Mouse (Mus musculus) neural tube, embryonic 14.5 days (tissue): ENCODE measurements around the gene Cntn2. TPM values are rescaled to one million over a fixed set of nuclear protein-coding genes. Genes with fewer than 3 reads are reported as not detected.

Source experiments
- ATAC-seq: fragments of 200-750 bp; cut with Nextera tagmentation; 2 replicates; pipeline ENCODE4 v1.8.0; 2017; ENCODE audit warnings: low read depth, mild to moderate bottlenecking, moderate TSS enrichment, moderate library complexity
- H3K27ac ChIP-seq: fragments of 300-500 bp; sonication (generic); 2 replicates; pipeline ENCODE4 v1.5.1; 2014; ENCODE audit warnings: low read depth, mild to moderate bottlenecking, control low read depth, low read length, moderate library complexity, mixed read lengths
- H3K27me3 ChIP-seq: fragments of 300-500 bp; sonication (generic); 2 replicates; pipeline ENCODE4 v1.6.1; 2014; ENCODE audit warnings: low read length; ENCODE audit not compliant: control insufficient read depth, insufficient read depth
- H3K36me3 ChIP-seq: fragments of 300-500 bp; sonication (generic); 2 replicates; pipeline ENCODE4 v1.6.1; 2014; ENCODE audit warnings: low read length, mixed read lengths; ENCODE audit not compliant: control insufficient read depth, insufficient read depth
- H3K4me1 ChIP-seq: fragments of 300-500 bp; sonication (generic); 2 replicates; pipeline ENCODE4 v1.6.1; 2014; ENCODE audit warnings: low read length; ENCODE audit not compliant: control insufficient read depth, insufficient read depth
- H3K4me2 ChIP-seq: fragments of 300-500 bp; sonication (generic); 2 replicates; pipeline ENCODE4 v1.6.1; 2014; ENCODE audit warnings: mild to moderate bottlenecking, low read depth, low read length, control low read depth
- H3K4me3 ChIP-seq: fragments of 300-500 bp; sonication (generic); 2 replicates; pipeline ENCODE4 v1.5.1; 2014; ENCODE audit warnings: low read depth, low read length, control low read depth, mixed read lengths
- H3K9ac ChIP-seq: fragments of 300-500 bp; sonication (generic); replicated peaks from 2 replicates; pipeline ENCODE4 v1.6.1; 2014; ENCODE audit warnings: low read depth, mild to moderate bottlenecking, control low read depth, low read length, mixed read lengths
- H3K9me3 ChIP-seq: fragments of 300-500 bp; sonication (generic); 2 replicates; pipeline ENCODE4 v1.6.1; 2016; ENCODE audit warnings: low read length; ENCODE audit not compliant: control insufficient read depth
- WGBS: fragments of 180-500 bp; shearing (Covaris S2); extraction: QIAGEN DNeasy Blood & Tissue Kit; methylation state at CpG from one replicate; pipeline ENCODE4 v1.1.7; 2014; 5-methylcytosine and 5-hydroxymethylcytosine counted together
- polyA plus RNA-seq: library from polyadenylated mRNA; unstranded; fragments of >200 nt; fragmentation: Nextera tagmentation; extraction: Ambion mirVana; gene quantifications from 2 replicates; pipeline ENCODE4 v1.2.1, GENCODE M21; 2014

Gene Cntn2
- polyA plus RNA-seq, 1 experiment from 2014 or later = 18.5 TPM

DNA sequence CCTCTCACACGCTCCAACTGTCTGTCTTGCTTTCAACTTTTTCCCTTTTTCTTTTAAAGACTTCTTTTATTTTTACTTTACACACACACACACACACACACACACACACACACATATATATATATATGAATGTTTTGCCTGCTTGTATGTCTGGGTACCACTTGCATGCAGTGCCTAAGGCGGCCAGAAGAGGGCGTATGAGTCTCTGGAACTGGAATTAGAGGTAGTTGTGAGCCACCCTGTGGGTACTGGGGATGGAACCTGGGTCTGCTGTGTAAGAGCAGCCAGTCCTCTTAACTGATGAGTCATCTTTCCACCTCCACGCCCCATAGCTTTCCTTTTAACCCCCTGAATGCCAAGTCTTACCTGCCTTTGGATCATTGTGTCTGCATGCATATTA lies 19.1 kb downstream of the Cntn2 start:
- Histone ChIP-seq H3K4me2 (no peak overlapping the region), H3K27me3 (no peaks in the 10 kb centered on the region), H3K27ac (no peak overlapping the region), H3K9ac (no peak overlapping the region), H3K9me3 (no peaks in the 10 kb centered on the region), H3K4me1 (peaks cover 6% of the 10 kb centered on the region; the same call in 1 of the 2 replicates), H3K4me3 (no peak overlapping the region), H3K36me3 (peaks cover 20% of the 10 kb centered on the region)
- no peak for ATAC-seq
- WGBS = 31% methylated on average over 4 of the region's 4 CpGs

DNA sequence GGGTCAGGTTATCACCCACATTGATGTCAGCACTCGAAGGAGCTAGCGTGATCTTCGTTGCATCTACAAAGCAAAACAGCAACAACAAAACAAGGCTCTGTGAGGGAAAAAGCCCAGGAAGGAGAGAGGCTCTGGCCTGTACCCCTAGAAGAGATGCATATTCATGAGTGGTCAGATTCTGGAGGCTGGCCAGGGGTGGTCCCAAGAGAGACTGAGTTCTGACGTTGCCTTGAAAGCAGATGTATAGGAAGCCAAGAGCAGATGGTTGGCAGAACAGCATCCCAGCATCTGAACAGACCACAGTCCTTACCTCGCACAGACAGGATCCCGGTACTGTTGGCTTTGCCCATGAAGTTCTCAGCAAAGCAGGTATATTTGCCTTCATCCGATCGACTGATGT lies 20.0 kb downstream of the Cntn2 start:
- Histone ChIP-seq H3K27me3 (no peaks in the 10 kb centered on the region), H3K9me3 (no peaks in the 10 kb centered on the region), H3K27ac (no peak overlapping the region), H3K4me3 (no peak overlapping the region), H3K4me1 (peaks cover 6% of the 10 kb centered on the region; the same call in 1 of the 2 replicates), H3K4me2 (no peak overlapping the region), H3K9ac (no peak overlapping the region), H3K36me3 (peaks cover 26% of the 10 kb centered on the region)
- no peak for ATAC-seq
- WGBS = 71% methylated on average over 8 of the region's 8 CpGs

DNA sequence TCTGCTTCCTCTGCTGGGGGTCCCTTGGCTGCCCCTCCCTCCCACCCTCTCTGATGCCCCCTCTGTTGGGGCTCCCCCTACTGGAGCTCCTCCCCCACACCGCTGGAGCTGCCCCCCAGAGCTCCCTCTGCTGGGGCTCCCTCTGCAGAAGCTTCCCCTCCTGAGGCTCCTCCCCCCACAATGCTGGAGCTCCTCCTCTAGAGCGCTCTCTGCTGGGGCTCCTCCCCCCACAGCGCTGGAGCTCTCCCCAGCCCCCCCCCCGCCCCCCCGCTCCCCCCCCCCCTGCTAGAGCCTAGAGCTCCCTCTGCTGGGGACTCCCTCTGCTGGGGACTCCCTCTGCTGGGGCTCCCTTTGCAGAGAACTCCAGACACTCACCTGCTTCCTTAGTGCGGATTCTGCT lies 22.3 kb downstream of the Cntn2 start:
- Histone ChIP-seq H3K4me3 (no peak overlapping the region), H3K4me2 (no peak overlapping the region), H3K4me1 (no peaks in the 10 kb centered on the region), H3K9ac (no peak overlapping the region), H3K36me3 (peaks cover 31% of the 10 kb centered on the region), H3K27me3 (no peaks in the 10 kb centered on the region), H3K27ac (no peak overlapping the region), H3K9me3 (no peaks in the 10 kb centered on the region)
- WGBS = 51% methylated on average over 2 of the region's 6 CpGs
- ATAC-seq = no peak

DNA sequence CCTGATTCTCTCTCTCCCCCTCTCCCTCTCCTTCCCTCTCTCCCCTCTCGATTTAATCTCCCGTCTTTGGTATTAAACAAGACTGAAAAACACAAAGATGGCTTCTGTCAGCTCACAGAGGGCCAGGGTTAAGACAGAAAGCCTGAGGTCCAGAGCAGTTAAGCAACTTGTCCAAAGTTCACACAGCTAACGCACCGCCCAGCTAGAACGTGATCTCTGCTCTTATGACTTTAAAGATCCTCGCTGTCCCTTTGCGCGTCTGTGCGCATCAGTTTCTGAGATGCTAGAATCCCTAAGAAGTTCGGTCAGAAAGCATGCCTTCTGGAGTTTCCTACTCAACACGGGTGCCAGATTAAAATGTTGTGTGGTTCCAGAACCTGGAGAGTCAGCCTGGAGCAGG lies 23.3 kb downstream of the Cntn2 start:
- H3K27ac ChIP-seq = no peak overlapping the region
- H3K4me3 ChIP-seq = no peak overlapping the region
- 93% methylated on average over 11 of the region's 11 CpGs for WGBS
- no peak overlapping the region for H3K9ac ChIP-seq
- H3K27me3 ChIP-seq = no peaks in the 10 kb centered on the region
- H3K36me3 ChIP-seq = peaks cover 37% of the 10 kb centered on the region
- no peak overlapping the region for H3K4me2 ChIP-seq
- H3K4me1 ChIP-seq = no peaks in the 10 kb centered on the region
- ATAC-seq = no peak
- H3K9me3 ChIP-seq = no peaks in the 10 kb centered on the region

DNA sequence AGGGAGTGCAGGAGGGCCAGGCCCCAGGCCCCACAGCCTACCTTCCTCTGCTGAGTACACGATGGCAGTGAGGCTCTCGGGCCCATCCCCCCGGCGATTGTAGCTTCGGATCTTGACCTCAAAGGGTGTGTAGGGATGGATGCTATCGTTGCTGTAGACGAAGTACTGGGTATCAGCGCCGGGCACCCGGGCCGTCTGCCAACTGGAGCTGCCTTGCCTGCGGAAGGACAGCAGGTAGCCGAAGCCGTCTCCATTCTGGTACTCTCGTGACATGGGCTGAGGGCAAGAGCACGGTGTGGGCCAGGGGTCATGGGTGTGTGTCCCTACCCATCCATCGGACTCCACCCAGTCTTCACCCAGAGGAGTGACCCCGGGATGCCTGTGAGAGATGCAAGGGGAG lies 24.4 kb downstream of the Cntn2 start:
- Histone ChIP-seq H3K36me3 (peaks cover 43% of the 10 kb centered on the region), H3K9ac (no peak overlapping the region), H3K27ac (no peak overlapping the region), H3K4me3 (no peak overlapping the region), H3K9me3 (no peaks in the 10 kb centered on the region), H3K4me2 (no peak overlapping the region), H3K27me3 (no peaks in the 10 kb centered on the region), H3K4me1 (no peaks in the 10 kb centered on the region)
- WGBS = 84% methylated on average over 18 of the region's 18 CpGs
- no peak for ATAC-seq

DNA sequence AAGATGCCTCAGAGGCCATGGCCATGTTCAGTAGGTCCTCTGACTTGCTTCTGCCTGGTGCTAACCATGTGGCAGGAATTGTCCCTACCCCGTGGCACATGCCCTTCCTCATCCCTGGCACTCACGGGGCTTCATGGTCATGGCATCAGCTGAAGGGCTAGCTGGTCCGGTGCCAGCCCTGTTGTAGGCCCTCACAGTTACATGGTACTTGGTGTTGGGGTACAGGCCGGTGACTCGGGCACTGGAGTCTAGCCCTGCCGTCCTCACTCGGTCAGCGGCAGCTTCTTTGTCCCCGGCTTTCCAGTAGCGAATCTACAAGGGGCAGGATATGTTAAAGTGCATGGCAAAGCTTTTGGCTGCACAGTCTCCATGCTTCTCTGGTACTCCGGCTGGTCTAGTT lies 26.3 kb downstream of the Cntn2 start:
- H3K36me3 ChIP-seq = peaks cover 30% of the 10 kb centered on the region
- H3K9me3 ChIP-seq = no peaks in the 10 kb centered on the region
- no peaks in the 10 kb centered on the region for H3K4me1 ChIP-seq
- 96% methylated on average over 11 of the region's 11 CpGs for WGBS
- no peak overlapping the region for H3K9ac ChIP-seq
- ATAC-seq = no peak
- no peak overlapping the region for H3K4me3 ChIP-seq
- H3K27me3 ChIP-seq = no peaks in the 10 kb centered on the region
- no peak overlapping the region for H3K4me2 ChIP-seq
- H3K27ac ChIP-seq = no peak overlapping the region

DNA sequence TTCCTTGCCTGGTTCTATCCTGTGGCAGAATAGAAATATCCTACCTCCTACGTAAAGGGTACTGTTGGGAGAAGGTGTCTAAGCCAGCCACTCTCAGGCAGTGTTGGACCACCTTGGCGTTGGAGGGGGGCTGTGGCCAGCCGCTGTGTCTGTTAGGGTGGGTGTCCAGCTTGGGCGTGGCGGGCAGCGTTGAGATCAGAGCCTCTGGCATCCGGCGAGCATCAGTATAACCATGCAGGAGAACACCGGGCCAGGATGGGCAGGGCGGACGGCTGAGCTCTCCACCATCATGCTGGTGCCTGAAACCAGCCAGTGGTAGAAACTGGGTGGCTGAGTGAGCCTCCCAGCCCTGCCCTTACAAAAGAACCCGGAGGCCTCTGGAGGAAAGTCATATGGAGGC lies 27.7 kb downstream of the Cntn2 start:
- no peak for ATAC-seq
- 0 out of 2 replicates have a peak, but pooled peaks cover 3% of the 10 kb centered on the region for H3K4me1 ChIP-seq
- no peak overlapping the region for H3K4me3 ChIP-seq
- H3K4me2 ChIP-seq = no peak overlapping the region
- no peaks in the 10 kb centered on the region for H3K9me3 ChIP-seq
- 91% methylated on average over 12 of the region's 12 CpGs for WGBS
- no peak overlapping the region for H3K9ac ChIP-seq
- no peaks in the 10 kb centered on the region for H3K27me3 ChIP-seq
- no peak overlapping the region for H3K27ac ChIP-seq
- peaks cover 28% of the 10 kb centered on the region for H3K36me3 ChIP-seq

DNA sequence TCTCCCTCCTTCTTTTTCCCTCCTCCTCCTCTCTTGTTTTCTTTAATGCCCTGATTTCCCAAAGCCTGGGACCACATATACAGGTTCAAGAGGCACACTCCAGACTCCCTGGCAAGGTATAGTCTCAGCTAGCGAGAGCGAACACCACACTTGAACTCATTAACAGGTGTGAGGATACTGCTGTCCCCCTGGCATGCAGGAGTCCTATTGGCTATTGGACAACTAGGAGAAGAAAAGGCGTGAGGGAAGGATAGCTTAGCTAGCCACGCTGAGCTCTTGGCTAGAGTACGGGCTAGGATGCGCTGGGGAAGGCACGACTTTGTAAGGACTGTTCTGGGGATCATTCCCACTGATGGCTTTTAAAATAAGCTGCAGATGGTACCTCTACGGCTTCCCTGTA lies 30.9 kb downstream of the Cntn2 start:
- peaks cover 20% of the 10 kb centered on the region for H3K36me3 ChIP-seq

DNA sequence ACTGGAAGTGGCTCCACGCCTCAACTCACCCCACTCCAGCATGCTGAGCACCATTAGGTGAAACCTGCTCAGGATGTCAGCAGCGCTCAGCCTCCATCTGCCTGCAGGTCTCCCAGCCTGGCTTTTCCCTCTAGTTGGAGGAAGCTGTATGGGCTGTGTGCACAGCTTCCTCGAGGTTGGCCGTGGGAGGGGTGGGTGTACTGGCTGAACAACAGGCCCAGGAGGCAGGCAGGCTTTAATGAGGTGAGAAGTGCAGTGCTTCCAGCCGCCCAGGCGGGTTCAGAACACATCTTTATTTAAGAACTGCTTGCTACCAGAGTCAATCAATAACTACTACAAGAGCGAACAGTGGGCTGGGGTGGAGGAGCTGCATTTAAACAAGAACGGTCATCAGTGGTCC lies 31.5 kb downstream of the Cntn2 start:
- peaks cover 17% of the 10 kb centered on the region for H3K36me3 ChIP-seq
- ATAC-seq = peak; percentile 24; the same call in 1 of the 2 replicates
- H3K4me1 ChIP-seq = 0 out of 2 replicates have a peak, but pooled peaks cover 3% of the 10 kb centered on the region
- H3K4me2 ChIP-seq = no peak overlapping the region
- no peak overlapping the region for H3K4me3 ChIP-seq
- no peaks in the 10 kb centered on the region for H3K27me3 ChIP-seq
- no peak overlapping the region for H3K9ac ChIP-seq
- no peak overlapping the region for H3K27ac ChIP-seq
- 47% methylated on average over 8 of the region's 8 CpGs for WGBS
- H3K9me3 ChIP-seq = no peaks in the 10 kb centered on the region

More for the DNA sequence above, 30.9 kb downstream of the Cntn2 start:
- no peak for ATAC-seq
- Histone ChIP-seq H3K4me2 (no peak overlapping the region), H3K27me3 (no peaks in the 10 kb centered on the region), H3K9ac (no peak overlapping the region), H3K9me3 (no peaks in the 10 kb centered on the region), H3K27ac (no peak overlapping the region), H3K4me1 (0 out of 2 replicates have a peak, but pooled peaks cover 3% of the 10 kb centered on the region), H3K4me3 (no peak overlapping the region)
- WGBS = 80% methylated on average over 8 of the region's 8 CpGs
